Mouse (Mus musculus) adrenal gland, adult 2 months (tissue): ENCODE data around the gene Rasgef1c. TPM values are rescaled to one million over a fixed set of nuclear protein-coding genes. Genes with fewer than 3 reads are reported as not detected.

ENCODE experiments used
- DNase-seq: peaks from one replicate; pipeline ENCODE4 v3.0.0; 2021
- microRNA-seq, 2 experiments: library from miRNA; unstranded; fragments of <30 nt; microRNA quantifications; one replicate each; pipeline ENCODE4 v1.2.0; 2021
- polyA plus RNA-seq: library from polyadenylated mRNA; depleted of rRNA; stranded (reverse); fragments of >200 nt; gene quantifications from 2 replicates; pipeline ENCODE4 v1.2.3, GENCODE M21; 2012; rRNA removed
- total RNA-seq, 2 experiments: library from RNA; stranded (reverse); gene quantifications; 2 replicates each; pipeline ENCODE4 v1.2.3; 2021

The Rasgef1c gene
- total and polyA plus RNA-seq, 3 experiments, result 0.43 to 1.0 (median 0.71) TPM

DNA sequence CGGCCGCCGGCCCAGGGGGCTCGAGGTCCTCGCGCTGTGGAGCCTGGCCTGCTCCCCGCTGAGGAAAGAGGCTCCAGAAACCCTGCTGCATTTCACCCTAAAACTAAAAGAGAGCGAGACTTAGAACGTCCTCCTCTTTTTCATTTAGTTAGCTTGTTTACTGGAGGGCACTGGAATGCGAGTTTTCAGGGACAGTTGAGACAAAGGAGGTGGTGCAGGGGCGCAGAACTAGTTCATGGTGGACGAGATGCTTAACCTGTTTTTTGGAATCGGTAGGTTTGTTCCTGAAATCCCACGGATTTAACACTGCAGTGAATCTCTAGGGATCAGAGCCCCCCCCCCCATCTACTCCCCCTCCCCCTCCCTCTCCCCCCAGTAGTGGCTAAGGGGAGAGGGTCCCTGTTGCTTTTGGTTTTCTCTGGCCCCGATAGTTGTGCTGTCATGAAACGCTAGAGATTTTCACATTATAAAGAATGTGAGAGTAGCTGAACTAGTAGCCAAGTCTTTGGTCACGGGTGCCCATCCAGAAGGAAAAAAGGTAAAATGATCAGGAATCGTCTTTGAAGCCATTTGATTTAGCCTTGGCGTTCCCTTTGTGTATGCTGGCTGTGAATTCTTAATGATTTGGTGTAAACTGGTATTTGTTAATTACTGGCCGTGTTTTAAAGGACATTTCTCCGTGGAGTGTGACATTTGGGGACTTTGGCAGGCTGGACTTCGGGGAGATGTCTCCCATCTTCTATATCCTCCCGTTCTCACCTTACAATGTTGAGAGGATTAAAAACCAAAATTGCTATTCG is 124.3 kb downstream of the Rasgef1c start:
- no peak for DNase-seq

DNA sequence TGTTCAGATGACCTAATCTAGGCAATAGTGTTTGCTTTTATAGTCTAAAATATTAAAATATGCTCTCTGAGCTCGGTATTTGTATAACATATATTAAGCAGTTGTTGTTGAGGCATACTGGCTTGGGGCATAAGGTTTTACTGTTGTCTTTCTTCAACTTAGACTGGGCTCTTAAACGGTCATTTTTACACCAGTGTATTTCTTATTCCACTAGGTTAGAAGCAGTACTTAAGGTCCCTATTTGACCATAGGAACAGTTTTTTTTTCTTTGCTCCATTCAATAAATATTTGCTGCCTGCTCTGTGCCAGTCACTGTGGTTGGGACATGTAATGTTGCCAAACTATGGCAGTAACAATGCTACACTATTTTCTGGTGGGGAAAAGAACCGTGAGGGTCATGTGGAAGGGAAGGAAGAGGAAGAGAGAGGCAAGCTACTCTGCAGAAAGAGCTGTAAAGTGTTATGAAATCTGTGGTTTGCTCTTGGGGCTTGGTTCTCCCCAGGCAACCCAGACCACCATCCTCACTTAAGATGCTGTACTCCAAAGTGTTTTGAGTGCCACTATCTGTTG is 125.0 kb downstream of the Rasgef1c start:
- no peak for DNase-seq

DNA sequence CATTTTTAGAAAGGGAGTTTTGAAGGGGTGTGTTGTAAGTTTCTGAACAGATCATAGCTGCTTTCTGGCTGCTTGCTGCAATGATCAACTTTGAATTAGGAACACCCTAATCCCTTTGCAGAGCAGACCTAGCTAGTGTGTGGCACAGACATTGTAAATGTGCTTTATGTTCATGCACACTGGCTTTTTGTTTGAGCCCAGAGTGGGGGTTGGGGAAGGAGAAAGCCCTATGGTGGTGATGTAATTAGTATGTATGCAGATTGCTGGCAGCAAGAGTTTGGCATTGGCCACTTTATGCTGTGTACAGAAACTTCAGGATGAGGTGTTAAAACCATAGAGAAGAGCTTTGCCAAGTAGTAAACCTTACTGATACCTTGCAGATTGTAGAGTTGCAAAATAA is 126.8 kb downstream of the Rasgef1c start:
- DNase-seq, result no peak

Small RNA genes within 50 kb of the gene (microRNA-seq; reads per million reads assigned to microRNA genes)
- gene Gm23492, result 0 reads per million in 2 experiments

Other genes starting within 250 kb of the Rasgef1c start
- not detected for gene Scgb3a1, start 238.2 kb upstream of the Rasgef1c start, total RNA-seq
- gene Scgb3a1, start 238.2 kb upstream of the Rasgef1c start, polyA plus RNA-seq, result 0.58 TPM in 1 of 2 replicates, not detected in the other
- 10 to 100 TPM; 36.6 to 38.2 TPM for gene Cnot6, start 189.1 kb upstream of the Rasgef1c start, total RNA-seq
- gene Cnot6, start 189.1 kb upstream of the Rasgef1c start, polyA plus RNA-seq, result 2.5 and 2.6 TPM in 2 replicates
- gene Gfpt2, start 107.7 kb upstream of the Rasgef1c start, total RNA-seq, result 1 to 10 TPM; 6.4 to 8.0 TPM
- gene Gfpt2, start 107.7 kb upstream of the Rasgef1c start, polyA plus RNA-seq, result 2.3 TPM in 2 replicates
- 10 to 100 TPM; 69.8 to 79.9 TPM for gene Mapk9, start 55.1 kb upstream of the Rasgef1c start, total RNA-seq
- 20.2 and 20.5 TPM in 2 replicates for gene Mapk9, start 55.1 kb upstream of the Rasgef1c start, polyA plus RNA-seq
- 100 to 1,000 TPM in 1 of 2 experiments, 10 to 100 TPM in 1; 78.9 to 102 TPM for gene Rnf130, start 123.5 kb downstream of the Rasgef1c start, total RNA-seq
- 114 and 129 TPM in 2 replicates for gene Rnf130, start 123.5 kb downstream of the Rasgef1c start, polyA plus RNA-seq
- gene Tbc1d9b, start 229.6 kb downstream of the Rasgef1c start, total RNA-seq, result 100 to 1,000 TPM; 145 TPM
- gene Tbc1d9b, start 229.6 kb downstream of the Rasgef1c start, polyA plus RNA-seq, result 165 and 168 TPM in 2 replicates